Mouse (Mus musculus): Measurements from ENCODE around the gene Gm14401.
"Not testable (repeated sequence)": the region's sequence is repeated elsewhere in the genome, so short reads cannot be mapped to it uniquely, and the experiment has no call there.

Gm14401 gene

GRCm38 (mm10) chr2:177073432-177074423 is at the start of gene Gm14401:
Gene Gm14401 (plus strand): TSS chr2:177074320.
- not testable (repeated sequence) for DNase-seq (ENCODE audit: low spot score)

- not testable (repeated sequence) for DNase-seq (ENCODE audit: low spot score)
Measured at GRCm38 (mm10) chr2:177072807-177073206, 1.3 kb upstream of the Gm14401 start.

- DNase-seq (ENCODE audit: low spot score): not testable (repeated sequence)
Measured at GRCm38 (mm10) chr2:177075015-177075414, 895 bp downstream of the Gm14401 start.

- not testable (repeated sequence) for DNase-seq (ENCODE audit: low spot score)
Measured at GRCm38 (mm10) chr2:177079866-177080265, 5.7 kb downstream of the Gm14401 start.

- not testable (repeated sequence) for DNase-seq (ENCODE audit: low spot score)
Measured at GRCm38 (mm10) chr2:177109086-177109485, 35.0 kb downstream of the Gm14401 start.

GRCm38 (mm10) chr2:177129097-177129496 is 55.0 kb downstream of the Gm14401 start:
- peak; percentile 7 for DNase-seq (ENCODE audit: low spot score)

Measured in layer of hippocampus, adult 11-12 months (tissue).